Mouse (Mus musculus) limb, embryonic 14.5 days (tissue): Measurements from ENCODE around the gene Wwp2. TPM values are rescaled to one million over a fixed set of nuclear protein-coding genes. Genes with fewer than 3 reads are reported as not detected.
A peak's percentile ranks its signal among the peaks of the same experiment; 100 is the strongest.

Source experiments
- ATAC-seq: fragments of 200-750 bp; cut with Nextera tagmentation; 2 replicates; pipeline ENCODE4 v1.8.0; 2017; ENCODE audit warnings: low read depth, moderate number of reproducible peaks, moderate TSS enrichment; ENCODE audit not compliant: low FRiP score
- DNase-seq: peaks from one replicate; pipeline ENCODE4 v3.0.0-alpha.2; 2015; ENCODE audit warnings: low spot score
- H3K27ac ChIP-seq: fragments of 300-500 bp; sonication (generic); replicated peaks from 2 replicates; pipeline ENCODE4 v1.5.1; 2014; ENCODE audit warnings: low read depth, mild to moderate bottlenecking, low read length, moderate library complexity, mixed read lengths
- H3K27me3 ChIP-seq: fragments of 300-500 bp; sonication (generic); 2 replicates; pipeline ENCODE4 v1.6.1; 2014; ENCODE audit warnings: low read length, mixed read lengths; ENCODE audit not compliant: control insufficient read depth, insufficient read depth
- H3K36me3 ChIP-seq: fragments of 300-500 bp; sonication (generic); 2 replicates; pipeline ENCODE4 v1.6.1; 2014; ENCODE audit warnings: mild to moderate bottlenecking, low read length, moderate library complexity, mixed read lengths; ENCODE audit not compliant: control insufficient read depth, insufficient read depth
- H3K4me1 ChIP-seq: fragments of 300-500 bp; sonication (generic); 2 replicates; pipeline ENCODE4 v1.6.1; 2014; ENCODE audit warnings: antibody characterized with exemption, low read length, mixed read lengths; ENCODE audit not compliant: control insufficient read depth, insufficient read depth
- H3K4me2 ChIP-seq: fragments of 300-500 bp; sonication (generic); replicated peaks from 2 replicates; pipeline ENCODE4 v1.6.1; 2014; ENCODE audit warnings: low read depth, mild to moderate bottlenecking, low read length, moderate library complexity; ENCODE audit not compliant: severe bottlenecking
- H3K4me3 ChIP-seq: fragments of 300-500 bp; sonication (generic); replicated peaks from 2 replicates; pipeline ENCODE4 v1.5.1; 2014; ENCODE audit warnings: low read length
- H3K9ac ChIP-seq: fragments of 300-500 bp; sonication (generic); 2 replicates; pipeline ENCODE4 v1.6.1; 2014; ENCODE audit warnings: mild to moderate bottlenecking, low read depth, low read length, moderate library complexity; ENCODE audit not compliant: severe bottlenecking
- H3K9me3 ChIP-seq: fragments of 300-500 bp; sonication (generic); 2 replicates; pipeline ENCODE4 v1.6.1; 2016; ENCODE audit warnings: low read length; ENCODE audit not compliant: control insufficient read depth
- POLR2A ChIP-seq: fragments of 200-500 bp; IDR thresholded peaks from 2 replicates; pipeline ENCODE4 v1.8.0; 2012; ENCODE audit warnings: inconsistent platforms, mild to moderate bottlenecking, moderate library complexity, borderline replicate concordance; ENCODE audit not compliant: insufficient read depth, insufficient read length; ENCODE audit errors: extremely low read depth
- WGBS: fragments of 180-500 bp; shearing (Covaris S2); extraction: QIAGEN DNeasy Blood & Tissue Kit; methylation state at CpG from one replicate; pipeline ENCODE4 v1.1.7; 2014; 5-methylcytosine and 5-hydroxymethylcytosine counted together
- polyA plus RNA-seq, 2 experiments: library from polyadenylated mRNA; depleted of rRNA in 1 of 2; stranded (reverse) in 1 of 2; unstranded in 1 of 2; fragments of >200 nt; fragmentation: Nextera tagmentation in 1 of 2; extraction: Ambion mirVana in 1 of 2; gene quantifications; 2 replicates each; pipeline versions ENCODE4 v1.2.1 to v1.2.3; 2012 to 2014

Wwp2 gene
- polyA plus RNA-seq, 2 experiments = 153 to 315 TPM

GRCm38 (mm10) chr8:107556511-107556936, 120.4 kb downstream of the Wwp2 start:
- 48% methylated on average over 12 of the region's 12 CpGs for WGBS
- Histone ChIP-seq H3K4me3 (no peak overlapping the region), H3K4me2 (no peak overlapping the region), H3K36me3 (peaks cover 63% of the 10 kb centered on the region), H3K4me1 (peaks cover 8% of the 10 kb centered on the region; the same call in 1 of the 2 replicates), H3K9me3 (no peaks in the 10 kb centered on the region), H3K27me3 (no peaks in the 10 kb centered on the region), H3K27ac (peak overlapping the region; percentile 35), H3K9ac (peak overlapping the region; percentile 40; the same call in 1 of the 2 replicates)
- no peak for TF ChIP-seq POLR2A
- no peak for ATAC-seq
- DNase-seq = no peak

- no peak for DNase-seq
- Histone ChIP-seq H3K27me3 (no peaks in the 10 kb centered on the region), H3K27ac (0 out of 2 replicates have a peak overlapping the region, but pooled peaks have one; percentile 2), H3K4me2 (peak overlapping the region; percentile 23; the same call in 1 of the 2 replicates), H3K9ac (0 out of 2 replicates have a peak overlapping the region, but pooled peaks have one; percentile 40), H3K4me3 (no peak overlapping the region), H3K36me3 (peaks cover 23% of the 10 kb centered on the region), H3K4me1 (peaks cover 8% of the 10 kb centered on the region; the same call in 1 of the 2 replicates), H3K9me3 (no peaks in the 10 kb centered on the region)
- TF ChIP-seq POLR2A = no peak
- 27% methylated on average over 16 of the region's 16 CpGs for WGBS
- ATAC-seq = peak; percentile 39
Measured at GRCm38 (mm10) chr8:107560820-107561536, 124.8 kb downstream of the Wwp2 start.

GRCm38 (mm10) chr8:107562164-107562563, 126.0 kb downstream of the Wwp2 start:
- Histone ChIP-seq H3K27ac (no peak overlapping the region), H3K9me3 (no peaks in the 10 kb centered on the region), H3K4me3 (no peak overlapping the region), H3K9ac (no peak overlapping the region), H3K4me1 (peaks cover 8% of the 10 kb centered on the region; the same call in 1 of the 2 replicates), H3K27me3 (no peaks in the 10 kb centered on the region), H3K36me3 (peaks cover 11% of the 10 kb centered on the region), H3K4me2 (no peak overlapping the region)
- TF ChIP-seq POLR2A = no peak
- ATAC-seq (no peak), DNase-seq (no peak)
- 74% methylated on average over 9 of the region's 9 CpGs for WGBS

GRCm38 (mm10) chr8:107571046-107571445, 134.9 kb downstream of the Wwp2 start:
- WGBS = 81% methylated on average over 2 of the region's 2 CpGs
- H3K4me3 ChIP-seq = no peak overlapping the region
- no peak overlapping the region for H3K4me2 ChIP-seq
- H3K9me3 ChIP-seq = no peaks in the 10 kb centered on the region
- no peaks in the 10 kb centered on the region for H3K36me3 ChIP-seq
- no peak overlapping the region for H3K9ac ChIP-seq
- no peak for DNase-seq
- H3K4me1 ChIP-seq = no peaks in the 10 kb centered on the region
- no peak for TF ChIP-seq POLR2A
- no peaks in the 10 kb centered on the region for H3K27me3 ChIP-seq
- ATAC-seq = no peak
- H3K27ac ChIP-seq = no peak overlapping the region

GRCm38 (mm10) chr8:107571486-107572135, 135.4 kb downstream of the Wwp2 start:
- Histone ChIP-seq H3K9ac (no peak overlapping the region), H3K36me3 (no peaks in the 10 kb centered on the region), H3K27ac (no peak overlapping the region), H3K27me3 (no peaks in the 10 kb centered on the region), H3K4me2 (no peak overlapping the region), H3K4me3 (no peak overlapping the region), H3K4me1 (no peaks in the 10 kb centered on the region), H3K9me3 (no peaks in the 10 kb centered on the region)
- ATAC-seq (no peak), DNase-seq (no peak)
- 69% methylated on average over 7 of the region's 7 CpGs for WGBS
- TF ChIP-seq POLR2A = no peak
